Mouse (Mus musculus): ENCODE data around the gene Hps1. TPM values are rescaled to one million over a fixed set of nuclear protein-coding genes. Genes with fewer than 3 reads are reported as not detected.

Gene Hps1
- polyA plus RNA-seq, 1 experiment from 2014 or later: 17.0 TPM

Other genes starting within 250 kb of the Hps1 start
- gene Loxl4, start 167.2 kb downstream of the Hps1 start, polyA plus RNA-seq (2015; fragmentation: Nextera tagmentation; extraction: Ambion mirVana): 1.6 and 1.9 TPM in 2 replicates
- gene Pyroxd2, start 27.2 kb downstream of the Hps1 start, polyA plus RNA-seq (2015; fragmentation: Nextera tagmentation; extraction: Ambion mirVana): 5.9 and 6.3 TPM in 2 replicates

All from intestine, embryonic 15.5 days (tissue).